Mouse (Mus musculus): ENCODE measurements around the gene Egfl7. TPM values are rescaled to one million over a fixed set of nuclear protein-coding genes. Genes with fewer than 3 reads are reported as not detected.

Egfl7 gene
- polyA plus RNA-seq (2015; fragmentation: Nextera tagmentation; extraction: Ambion mirVana) = 43.6 and 50.0 TPM in 2 replicates

- DNase-seq (ENCODE audit: low spot score) = no peak
Measured at GRCm38 (mm10) chr2:26579714-26580113, at the start of gene Egfl7. Gene Egfl7, plus strand, starts transcription at chr2:26580014.

GRCm38 (mm10) chr2:26531829-26532228 lies 48.0 kb upstream of the Egfl7 start:
- no peak for DNase-seq (ENCODE audit: low spot score)

- DNase-seq (ENCODE audit: low spot score) = no peak
Measured at GRCm38 (mm10) chr2:26533249-26533648, 46.6 kb upstream of the Egfl7 start.

- DNase-seq (ENCODE audit: low spot score) = no peak
Measured at GRCm38 (mm10) chr2:26534161-26534560, 45.7 kb upstream of the Egfl7 start.

GRCm38 (mm10) chr2:26534616-26535015 lies 45.2 kb upstream of the Egfl7 start:
- DNase-seq (ENCODE audit: low spot score) = no peak

- no peak for DNase-seq (ENCODE audit: low spot score)
Measured at GRCm38 (mm10) chr2:26535517-26536045, 44.2 kb upstream of the Egfl7 start.

- DNase-seq (ENCODE audit: low spot score) = no peak
Measured at GRCm38 (mm10) chr2:26539516-26539915, 40.3 kb upstream of the Egfl7 start.

GRCm38 (mm10) chr2:26540721-26541120 lies 39.1 kb upstream of the Egfl7 start:
- no peak for DNase-seq (ENCODE audit: low spot score)

GRCm38 (mm10) chr2:26541258-26541910 lies 38.4 kb upstream of the Egfl7 start:
- DNase-seq (ENCODE audit: low spot score) = no peak

- no peak for DNase-seq (ENCODE audit: low spot score)
Measured at GRCm38 (mm10) chr2:26543155-26543554, 36.7 kb upstream of the Egfl7 start.

- no peak for DNase-seq (ENCODE audit: low spot score)
Measured at GRCm38 (mm10) chr2:26543768-26544167, 36.0 kb upstream of the Egfl7 start.

GRCm38 (mm10) chr2:26544265-26544664 lies 35.5 kb upstream of the Egfl7 start:
- no peak for DNase-seq (ENCODE audit: low spot score)

- no peak for DNase-seq (ENCODE audit: low spot score)
Measured at GRCm38 (mm10) chr2:26547481-26547880, 32.3 kb upstream of the Egfl7 start.

- DNase-seq (ENCODE audit: low spot score) = no peak
Measured at GRCm38 (mm10) chr2:26549801-26550200, 30.0 kb upstream of the Egfl7 start.

- DNase-seq (ENCODE audit: low spot score) = peak; percentile 61
Measured at GRCm38 (mm10) chr2:26550205-26550604, 29.6 kb upstream of the Egfl7 start.

GRCm38 (mm10) chr2:26550777-26551176 lies 29.0 kb upstream of the Egfl7 start:
- DNase-seq (ENCODE audit: low spot score) = no peak

GRCm38 (mm10) chr2:26551446-26551845 lies 28.4 kb upstream of the Egfl7 start:
- DNase-seq (ENCODE audit: low spot score) = peak; percentile 69

GRCm38 (mm10) chr2:26552066-26552465 lies 27.7 kb upstream of the Egfl7 start:
- DNase-seq (ENCODE audit: low spot score) = peak; percentile 70

GRCm38 (mm10) chr2:26553904-26554303 lies 25.9 kb upstream of the Egfl7 start:
- no peak for DNase-seq (ENCODE audit: low spot score)

- no peak for DNase-seq (ENCODE audit: low spot score)
Measured at GRCm38 (mm10) chr2:26555076-26555475, 24.7 kb upstream of the Egfl7 start.

GRCm38 (mm10) chr2:26556535-26556993 lies 23.2 kb upstream of the Egfl7 start:
- DNase-seq (ENCODE audit: low spot score) = peak; percentile 41

GRCm38 (mm10) chr2:26560506-26560905 lies 19.3 kb upstream of the Egfl7 start:
- no peak for DNase-seq (ENCODE audit: low spot score)

GRCm38 (mm10) chr2:26561351-26562016 lies 18.3 kb upstream of the Egfl7 start:
- DNase-seq (ENCODE audit: low spot score) = peak; percentile 66
